11 mouse cellular contexts compared by ENCODE assay signal in the genomic region with DNA sequence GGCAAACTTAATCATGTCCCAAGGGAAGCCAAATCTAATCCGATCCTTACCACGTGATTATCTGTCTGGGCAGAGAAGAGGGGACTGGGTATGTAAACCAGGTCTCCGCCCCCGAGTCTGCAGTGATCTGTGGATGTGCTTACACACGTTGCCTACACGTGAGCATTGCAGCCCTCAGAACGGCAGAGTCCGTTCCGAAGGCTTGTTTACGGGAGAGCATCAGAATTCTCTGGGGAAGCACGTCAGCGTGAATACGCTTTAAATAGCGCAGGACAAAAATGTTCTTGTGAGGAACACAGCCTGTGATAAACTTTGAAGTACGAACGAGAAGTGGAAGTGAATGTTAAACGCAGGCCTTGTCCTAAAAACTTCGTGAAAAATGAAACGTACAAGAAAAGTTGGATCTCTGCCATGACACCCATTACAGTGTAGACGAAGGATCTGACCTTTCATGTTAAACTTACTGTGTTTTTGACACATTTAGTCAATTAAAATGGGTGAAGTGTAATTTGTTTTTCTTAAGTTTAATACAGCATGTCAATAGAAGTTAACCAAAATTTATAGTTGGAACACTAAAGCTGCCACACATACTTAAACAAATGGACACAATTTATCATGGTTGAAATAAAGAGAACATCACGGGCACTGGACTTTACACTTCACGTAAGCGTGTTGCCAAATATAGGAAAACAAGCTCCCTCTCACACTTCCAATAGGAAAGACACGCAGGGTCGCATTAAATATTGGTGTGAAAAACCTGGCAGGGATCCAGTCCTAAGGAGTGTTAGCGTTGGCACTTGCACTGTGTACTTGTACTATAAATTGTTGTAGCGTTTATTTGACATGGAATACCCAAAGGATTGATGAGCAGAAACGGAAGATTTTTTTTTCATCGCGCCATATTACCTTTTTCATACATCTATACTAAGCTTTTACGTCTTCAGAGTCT.
DNase-seq lines count a peak whose midpoint lies in the region; ATAC-seq and TF ChIP-seq lines count a peak whose summit lies in the region.
"Had no signal": no experiment of that assay in that cellular context is flagged by ENCODE, and none has a peak within 500 bp of the region (broad histone marks: within the 10 kb centered on the region; RNA-seq: fewer than 3 reads in every experiment).

No protein-coding gene starts in this region.

- H3K4me3 ChIP-seq in embryonic facial prominence, embryonic 12.5 days, result no peak overlapping the region
- H3K4me3 ChIP-seq in embryonic facial prominence, embryonic 10.5 days, result no peak overlapping the region
- H3K4me3 ChIP-seq in lung, embryonic 14.5 days (ENCODE audit: low read depth, low read length), result 0 out of 2 replicates have a peak overlapping the region, but pooled peaks have one; percentile 12
- peak overlapping the region; percentile 4; the same call in 1 of the 2 replicates for H3K4me3 ChIP-seq in heart, embryonic 12.5 days
- H3K4me3 ChIP-seq in limb, embryonic 15.5 days, result peak overlapping the region; percentile 20
- H3K4me3 ChIP-seq in cerebellum, adult 2 months (replicated peaks; ENCODE audit: insufficient read depth, low read depth, low read length), result no peak overlapping the region
- H3K4me3 ChIP-seq: hindbrain, embryonic 13.5 days; neural tube, embryonic 13.5 days had no signal

- 73% methylated on average over 31 of the region's 31 CpGs for WGBS in embryonic facial prominence, embryonic 12.5 days
- WGBS in embryonic facial prominence, embryonic 10.5 days, result 85% methylated on average over 31 of the region's 31 CpGs
- WGBS in lung, embryonic 14.5 days, result 38% methylated on average over 31 of the region's 31 CpGs
- 54% methylated on average over 31 of the region's 31 CpGs for WGBS in heart, embryonic 12.5 days
- WGBS in limb, embryonic 15.5 days, result 36% methylated on average over 31 of the region's 31 CpGs
- 41% methylated on average over 31 of the region's 31 CpGs for WGBS in cerebellum, adult 2 months

- H3K36me3 ChIP-seq in embryonic facial prominence, embryonic 12.5 days, result no peaks in the 10 kb centered on the region
- no peaks in the 10 kb centered on the region for H3K36me3 ChIP-seq in embryonic facial prominence, embryonic 10.5 days (replicated peaks)
- no peaks in the 10 kb centered on the region for H3K36me3 ChIP-seq in lung, embryonic 14.5 days (ENCODE audit: insufficient read depth)
- H3K36me3 ChIP-seq in heart, embryonic 12.5 days, result no peaks in the 10 kb centered on the region
- H3K36me3 ChIP-seq in limb, embryonic 15.5 days, result no peaks in the 10 kb centered on the region
- H3K36me3 ChIP-seq: hindbrain, embryonic 13.5 days; neural tube, embryonic 13.5 days had no signal

- TF ChIP-seq CTCF in lung, embryonic 14.5 days (IDR thresholded peaks at IDR 0.05; ENCODE audit: low read depth), result no peak
- no peak for TF ChIP-seq CTCF in cerebellum, adult 2 months (IDR thresholded peaks at IDR 0.05; ENCODE audit: borderline replicate concordance, insufficient read depth, low read depth, low read length)

- peak overlapping the region; percentile 22; the same call in 1 of the 2 replicates for H3K4me2 ChIP-seq in embryonic facial prominence, embryonic 12.5 days (replicated peaks)
- peak overlapping the region; percentile 52 for H3K4me2 ChIP-seq in lung, embryonic 14.5 days
- H3K4me2 ChIP-seq in heart, embryonic 12.5 days, result peak overlapping the region; percentile 54
- H3K4me2 ChIP-seq in limb, embryonic 15.5 days, result peak overlapping the region; percentile 37
- H3K4me2 ChIP-seq: hindbrain, embryonic 13.5 days; neural tube, embryonic 13.5 days had no signal

- no peak for TF ChIP-seq POLR2A in cerebellum, adult 2 months (IDR thresholded peaks at IDR 0.05; ENCODE audit: borderline replicate concordance, insufficient read depth, low read length)

- no peaks in the 10 kb centered on the region for H3K27me3 ChIP-seq in embryonic facial prominence, embryonic 12.5 days
- H3K27me3 ChIP-seq in embryonic facial prominence, embryonic 10.5 days (replicated peaks; ENCODE audit: low read depth, poor library complexity, severe bottlenecking), result no peaks in the 10 kb centered on the region
- H3K27me3 ChIP-seq in lung, embryonic 14.5 days (ENCODE audit: insufficient read depth, low read length), result no peaks in the 10 kb centered on the region
- H3K27me3 ChIP-seq in heart, embryonic 12.5 days (replicated peaks), result no peaks in the 10 kb centered on the region
- no peaks in the 10 kb centered on the region for H3K27me3 ChIP-seq in limb, embryonic 15.5 days
- no peaks in the 10 kb centered on the region for H3K27me3 ChIP-seq in cerebellum, adult 2 months (ENCODE audit: control insufficient read depth, insufficient read depth, low read length)
- H3K27me3 ChIP-seq: hindbrain, embryonic 13.5 days; neural tube, embryonic 13.5 days had no signal

- no peak overlapping the region for H3K27ac ChIP-seq in embryonic facial prominence, embryonic 12.5 days
- no peak overlapping the region for H3K27ac ChIP-seq in embryonic facial prominence, embryonic 10.5 days (replicated peaks)
- H3K27ac ChIP-seq in lung, embryonic 14.5 days (ENCODE audit: low read depth), result no peak overlapping the region
- H3K27ac ChIP-seq in heart, embryonic 12.5 days (ENCODE audit: poor library complexity, severe bottlenecking), result no peak overlapping the region
- H3K27ac ChIP-seq in limb, embryonic 15.5 days, result no peak overlapping the region
- no peak overlapping the region for H3K27ac ChIP-seq in cerebellum, adult 2 months (ENCODE audit: insufficient read depth, low read length)
- H3K27ac ChIP-seq: hindbrain, embryonic 13.5 days; neural tube, embryonic 13.5 days had no signal

- H3K4me1 ChIP-seq in embryonic facial prominence, embryonic 12.5 days, result no peaks in the 10 kb centered on the region
- no peaks in the 10 kb centered on the region for H3K4me1 ChIP-seq in embryonic facial prominence, embryonic 10.5 days
- no peaks in the 10 kb centered on the region for H3K4me1 ChIP-seq in lung, embryonic 14.5 days (ENCODE audit: insufficient read depth)
- H3K4me1 ChIP-seq in heart, embryonic 12.5 days (replicated peaks), result 0 out of 2 replicates have a peak, but pooled peaks cover 6% of the 10 kb centered on the region
- peaks cover 4% of the 10 kb centered on the region for H3K4me1 ChIP-seq in limb, embryonic 15.5 days
- H3K4me1 ChIP-seq in cerebellum, adult 2 months (ENCODE audit: control insufficient read depth, insufficient read depth, low read length), result no peaks in the 10 kb centered on the region
- H3K4me1 ChIP-seq: hindbrain, embryonic 13.5 days; neural tube, embryonic 13.5 days had no signal

- ATAC-seq in embryonic facial prominence, embryonic 12.5 days (ENCODE audit: insufficient number of reproducible peaks, insufficient read depth, low FRiP score, low TSS enrichment), result no peak
- peak; percentile 54; the same call in 1 of the 2 replicates for ATAC-seq in lung, embryonic 14.5 days (ENCODE audit: insufficient read depth)
- no peak for ATAC-seq in heart, embryonic 12.5 days (ENCODE audit: insufficient number of reproducible peaks, low FRiP score)
- ATAC-seq in limb, embryonic 15.5 days (ENCODE audit: insufficient number of reproducible peaks, low FRiP score, low TSS enrichment, low read depth), result no peak

- DNase-seq in embryonic facial prominence, embryonic 10.5 days (ENCODE audit: low spot score), result no peak
- DNase-seq in lung, embryonic 14.5 days, result peak; percentile 54
- DNase-seq in lung, postnatal 10 days, result no peak
- DNase-seq in left cerebral cortex, adult 18-20 months (ENCODE audit: low spot score in 2 of 2), result no peak
- no peak for DNase-seq in cerebellum, adult 2 months
- DNase-seq: adrenal gland, postnatal 36 days had no signal

- H3K9ac ChIP-seq in embryonic facial prominence, embryonic 12.5 days, result no peak overlapping the region
- no peak overlapping the region for H3K9ac ChIP-seq in lung, embryonic 14.5 days
- no peak overlapping the region for H3K9ac ChIP-seq in heart, embryonic 12.5 days
- H3K9ac ChIP-seq in limb, embryonic 15.5 days, result no peak overlapping the region
- H3K9ac ChIP-seq: hindbrain, embryonic 13.5 days; neural tube, embryonic 13.5 days had no signal

- H3K9me3 ChIP-seq in embryonic facial prominence, embryonic 12.5 days, result no peaks in the 10 kb centered on the region
- H3K9me3 ChIP-seq in embryonic facial prominence, embryonic 10.5 days, result no peaks in the 10 kb centered on the region
- no peaks in the 10 kb centered on the region for H3K9me3 ChIP-seq in lung, embryonic 14.5 days (ENCODE audit: low read depth, low read length)
- H3K9me3 ChIP-seq in heart, embryonic 12.5 days (replicated peaks), result no peaks in the 10 kb centered on the region
- no peaks in the 10 kb centered on the region for H3K9me3 ChIP-seq in limb, embryonic 15.5 days
- H3K9me3 ChIP-seq: hindbrain, embryonic 13.5 days; neural tube, embryonic 13.5 days had no signal

Comparison
In these comparisons a context has a peak if more than half of its experiments do, and no peak if none do; other contexts are left out.
1. H3K4me3 ChIP-seq: peak in lung, embryonic 14.5 days (single experiment), heart, embryonic 12.5 days (single experiment) and limb, embryonic 15.5 days (single experiment); none in embryonic facial prominence, embryonic 12.5 days (single experiment), embryonic facial prominence, embryonic 10.5 days (single experiment) and cerebellum, adult 2 months (single experiment).
2. Peak in every context shown above with its lines, with median percentiles within 50 percentile points of each other: H3K4me2 ChIP-seq.